8 mouse cellular contexts compared by ENCODE assay signal in genomic region chr3:28165598-28165997, GRCm38 (mm10).
DNase-seq lines count a peak whose midpoint lies in the region; ATAC-seq and TF ChIP-seq lines count a peak whose summit lies in the region.
"Had no signal": no experiment of that assay in that cellular context is flagged by ENCODE, and none has a peak within 500 bp of the region (broad histone marks: within the 10 kb centered on the region; RNA-seq: fewer than 3 reads in every experiment).

No protein-coding gene starts in this region.

- WGBS in heart, postnatal 0 days: 0% methylated on average over 1 of the region's 1 CpGs

- TF ChIP-seq EP300 in heart, postnatal 0 days (IDR thresholded peaks at IDR 0.05; ENCODE audit: low read depth): no peak

- no peaks in the 10 kb centered on the region for H3K36me3 ChIP-seq in ES-E14 (ENCODE audit: control insufficient read depth, insufficient read depth, low read length, poor library complexity, severe bottlenecking)
- no peaks in the 10 kb centered on the region for H3K36me3 ChIP-seq in heart, postnatal 0 days (replicated peaks; ENCODE audit: control insufficient read depth, insufficient read depth, low read length)
- H3K36me3 ChIP-seq: heart, embryonic 13.5 days had no signal

- TF ChIP-seq CTCF in cortical plate, adult 2 months (IDR thresholded peaks at IDR 0.05; ENCODE audit: extremely low read depth, insufficient read depth, low read length): peak; percentile 82
- TF ChIP-seq CTCF in heart, postnatal 0 days (IDR thresholded peaks at IDR 0.05; ENCODE audit: low read depth): peak; percentile 89

- peak; percentile 40 for DNase-seq in ES-E14 (ENCODE audit: low read depth, low spot score)
- peak; percentile 47 to 88 for DNase-seq in adrenal gland, adult (ENCODE audit: inconsistent age in 2 of 2, low spot score in 1 of 2)
- peak; percentile 77 for DNase-seq in heart, postnatal 0 days (ENCODE audit: low spot score)
- DNase-seq in kidney, postnatal 14 days: peak; percentile 69
- DNase-seq in lung, adult 18-20 months: peak; percentile 23 to 68

- H3K4me2 ChIP-seq in heart, postnatal 0 days (ENCODE audit: low read depth, low read length): no peak overlapping the region
- H3K4me2 ChIP-seq: heart, embryonic 13.5 days had no signal

- H3K27me3 ChIP-seq in heart, postnatal 0 days (ENCODE audit: control insufficient read depth, insufficient read depth, low read length): no peaks in the 10 kb centered on the region

- in situ Hi-C loops in ES-E14 (cut with MboI; ENCODE audit: low sequenced_read_pairs in 2 of 2, unreplicated experiment in 2 of 2): loop anchor here (25.0 kb wide), 2 partner anchors 372 to 572 kb away; no protein-coding TSS in a partner anchor

- H3K9me3 ChIP-seq in ES-E14 (ENCODE audit: control insufficient read depth, insufficient read depth, low read depth, low read length): no peaks in the 10 kb centered on the region
- no peaks in the 10 kb centered on the region for H3K9me3 ChIP-seq in heart, postnatal 0 days (replicated peaks; ENCODE audit: control insufficient read depth, low read length)
- H3K9me3 ChIP-seq: heart, embryonic 13.5 days had no signal

- H3K27ac ChIP-seq in ES-E14 (ENCODE audit: insufficient read depth, low read depth, low read length, poor library complexity, severe bottlenecking): no peak overlapping the region
- no peak overlapping the region for H3K27ac ChIP-seq in cortical plate, adult 2 months (ENCODE audit: insufficient read depth, low read length)
- H3K27ac ChIP-seq in heart, postnatal 0 days (ENCODE audit: low read depth): no peak overlapping the region
- H3K27ac ChIP-seq: heart, embryonic 13.5 days had no signal

- no peak overlapping the region for H3K4me3 ChIP-seq in ES-E14 (ENCODE audit: insufficient read depth in 1 of 2, low read depth in 1 of 2, low read length in 2 of 2, poor library complexity in 1 of 2, severe bottlenecking in 1 of 2)
- H3K4me3 ChIP-seq in cortical plate, adult 2 months (ENCODE audit: insufficient read depth, low read length): no peak overlapping the region
- no peak overlapping the region for H3K4me3 ChIP-seq in heart, postnatal 0 days (ENCODE audit: low read depth, low read length)
- H3K4me3 ChIP-seq: heart, embryonic 13.5 days had no signal

- TF ChIP-seq POLR2A in cortical plate, adult 2 months (IDR thresholded peaks at IDR 0.05; ENCODE audit: extremely low read depth, insufficient read depth, low read length): no peak

- peaks cover 0 to 3% of the 10 kb centered on the region in 2 experiments; a peak in 1 of 4 replicates for H3K4me1 ChIP-seq in ES-E14 (ENCODE audit: control insufficient read depth in 2 of 2, insufficient read depth in 2 of 2, low read length in 2 of 2, poor library complexity in 1 of 2)
- H3K4me1 ChIP-seq in cortical plate, adult 2 months (ENCODE audit: control insufficient read depth, insufficient read depth, low read length): no peaks in the 10 kb centered on the region
- no peaks in the 10 kb centered on the region for H3K4me1 ChIP-seq in heart, postnatal 0 days (ENCODE audit: control insufficient read depth, insufficient read depth)

- no peak for ATAC-seq in heart, postnatal 0 days (ENCODE audit: insufficient read depth, low read depth)
- peak; percentile 46; the same call in 1 of the 2 replicates for ATAC-seq in neutrophil, adult 5-6 weeks (ENCODE audit: extremely low read depth, insufficient number of reproducible peaks, low FRiP score, poor library complexity, severe bottlenecking)

- H3K9ac ChIP-seq in ES-E14 (ENCODE audit: insufficient read depth, low read depth, low read length, poor library complexity, severe bottlenecking): no peak overlapping the region
- H3K9ac ChIP-seq in heart, postnatal 0 days (replicated peaks; ENCODE audit: low read depth, low read length): no peak overlapping the region
- H3K9ac ChIP-seq: heart, embryonic 13.5 days had no signal

TF ChIP-seq in ES-E14, 5 proteins besides CTCF, POLR2A, EP300 and RAD21:
- TF ChIP-seq MAFK (IDR thresholded peaks at IDR 0.05; ENCODE audit: insufficient read depth, low read depth, low read length): no peak
- no peak for TF ChIP-seq CHD2 (IDR thresholded peaks at IDR 0.05; ENCODE audit: low read depth, low read length)
- peak; percentile 88 for TF ChIP-seq ZC3H11A (IDR thresholded peaks at IDR 0.05; ENCODE audit: borderline replicate concordance, low read depth, low read length)
